Mouse (Mus musculus) heart, postnatal 0 days (tissue): ENCODE measurements at regions not wholly inside any gene's neighbourhood (a gene's known extent, or its start where the extent isn't known, plus 50 kb on each side); places are given as distances from the start of the nearest gene placed in this dataset.

Experiments used
- CTCF ChIP-seq: IDR thresholded peaks from 2 replicates; pipeline ENCODE4 v1.5.1; 2016; ENCODE audit warnings: antibody characterized with exemption, control low read depth, low read depth
- EP300 ChIP-seq: IDR thresholded peaks from 2 replicates; pipeline ENCODE4 v1.6.1; 2016; ENCODE audit warnings: antibody characterized with exemption, low read depth

GRCm38 (mm10) chr8:8182108-8182507 lies 478.9 kb downstream of the Efnb2 start:
- no peak for TF ChIP-seq CTCF
- TF ChIP-seq EP300, result no peak
